27 mouse cellular contexts compared by ENCODE assay signal in genomic region chr10:107240446-107240845, GRCm38 (mm10). TPM values are rescaled to one million over a fixed set of nuclear protein-coding genes. Genes with fewer than 3 reads are reported as not detected.
"Had no signal": no experiment of that assay in that cellular context is flagged by ENCODE, and none has a peak within 500 bp of the region (broad histone marks: within the 10 kb centered on the region; RNA-seq: fewer than 3 reads in every experiment).

No protein-coding gene starts in this region.

- H3K27me3 ChIP-seq: limb, embryonic 12.5 days; limb, embryonic 13.5 days; limb, embryonic 15.5 days; liver, embryonic 12.5 days; liver, embryonic 13.5 days; liver, embryonic 15.5 days; lung, embryonic 15.5 days; megakaryocyte, embryonic 14.5 days; midbrain, embryonic 12.5 days; midbrain, embryonic 13.5 days; midbrain, embryonic 15.5 days had no signal

- H3K4me1 ChIP-seq: limb, embryonic 10.5 days; limb, embryonic 12.5 days; limb, embryonic 13.5 days; limb, embryonic 15.5 days; liver, embryonic 12.5 days; liver, embryonic 13.5 days; liver, embryonic 15.5 days; megakaryocyte, embryonic 14.5 days; midbrain, embryonic 12.5 days; midbrain, embryonic 13.5 days; midbrain, embryonic 15.5 days had no signal

- H3K27ac ChIP-seq: left cerebral cortex, adult 2 months; limb, embryonic 10.5 days; limb, embryonic 12.5 days; limb, embryonic 13.5 days; limb, embryonic 15.5 days; liver, embryonic 12.5 days; liver, embryonic 13.5 days; liver, embryonic 14.5 days; liver, embryonic 15.5 days; lung, embryonic 15.5 days; macrophage; midbrain, embryonic 12.5 days; midbrain, embryonic 13.5 days; midbrain, embryonic 15.5 days had no signal

- H3K4me3 ChIP-seq: left cerebral cortex, adult 2 months; limb, embryonic 10.5 days; limb, embryonic 12.5 days; limb, embryonic 13.5 days; limb, embryonic 15.5 days; liver, embryonic 12.5 days; liver, embryonic 13.5 days; liver, embryonic 15.5 days; lung, embryonic 15.5 days; megakaryocyte, embryonic 14.5 days; midbrain, embryonic 12.5 days; midbrain, embryonic 13.5 days; midbrain, embryonic 15.5 days; myocyte had no signal

- DNase-seq: left cerebral cortex, postnatal 4 days; liver; liver, embryonic 13.5 days; liver, postnatal 0 days; lung, adult 18-20 months; lung, adult 2 months; lung, embryonic 14.5 days; lung, postnatal 10 days; lung, postnatal 14 days; lung, postnatal 36 days; lung, postnatal 4 days; midbrain, embryonic 14.5 days had no signal

- H3K36me3 ChIP-seq: limb, embryonic 10.5 days; limb, embryonic 12.5 days; limb, embryonic 13.5 days; limb, embryonic 15.5 days; liver, embryonic 12.5 days; liver, embryonic 13.5 days; liver, embryonic 15.5 days; lung, embryonic 15.5 days; midbrain, embryonic 12.5 days; midbrain, embryonic 13.5 days; midbrain, embryonic 15.5 days had no signal

- H3K9me3 ChIP-seq: limb, embryonic 10.5 days; limb, embryonic 12.5 days; limb, embryonic 13.5 days; limb, embryonic 15.5 days; liver, embryonic 12.5 days; liver, embryonic 13.5 days; liver, embryonic 15.5 days; lung, embryonic 15.5 days; megakaryocyte, embryonic 14.5 days; midbrain, embryonic 12.5 days; midbrain, embryonic 13.5 days; midbrain, embryonic 15.5 days had no signal

RNA-seq across cellular contexts. Expression of gene Lin7a, which starts 31.0 kb away (rescaled TPM):
- polyA plus RNA-seq: lung, adult 2 months; macrophage had no signal
